Mouse (Mus musculus): ENCODE data around the gene Pgs1. TPM values are rescaled to one million over a fixed set of nuclear protein-coding genes. Genes with fewer than 3 reads are reported as not detected.

Pgs1 gene
- polyA plus RNA-seq, 1 experiment from 2014 or later, result 40.8 TPM

GRCm38 (mm10) chr11:117989926-117990325, 3.8 kb downstream of the Pgs1 start:
- TF ChIP-seq CTCF (IDR thresholded peaks at IDR 0.05; ENCODE audit: low read depth), result no peak
- Histone ChIP-seq H3K4me3 (ENCODE audit: low read depth, low read length) (no peak overlapping the region), H3K9me3 (ENCODE audit: low read depth, low read length) (no peaks in the 10 kb centered on the region), H3K27me3 (ENCODE audit: insufficient read depth, low read length) (no peaks in the 10 kb centered on the region), H3K4me2 (no peak overlapping the region), H3K36me3 (ENCODE audit: insufficient read depth) (no peaks in the 10 kb centered on the region), H3K4me1 (ENCODE audit: insufficient read depth) (peaks cover 16% of the 10 kb centered on the region; the same call in 1 of the 2 replicates), H3K9ac (no peak overlapping the region), H3K27ac (ENCODE audit: low read depth) (no peak overlapping the region)
- 43% methylated on average over 10 of the region's 10 CpGs for WGBS
- ATAC-seq (ENCODE audit: insufficient read depth) (no peak), DNase-seq (peak; percentile 32)

GRCm38 (mm10) chr11:117991502-117992470, 5.7 kb downstream of the Pgs1 start:
- peaks cover 12% of the 10 kb centered on the region; the same call in 1 of the 2 replicates for H3K4me1 ChIP-seq (ENCODE audit: insufficient read depth)
- H3K27me3 ChIP-seq (ENCODE audit: insufficient read depth, low read length), result no peaks in the 10 kb centered on the region
- H3K4me3 ChIP-seq (ENCODE audit: low read depth, low read length), result no peak overlapping the region
- H3K9ac ChIP-seq, result no peak overlapping the region
- no peak for TF ChIP-seq CTCF (IDR thresholded peaks at IDR 0.05; ENCODE audit: low read depth)
- DNase-seq (peak; percentile 33), ATAC-seq (ENCODE audit: insufficient read depth) (no peak)
- H3K9me3 ChIP-seq (ENCODE audit: low read depth, low read length), result no peaks in the 10 kb centered on the region
- WGBS, result 52% methylated on average over 9 of the region's 9 CpGs
- no peak overlapping the region for H3K4me2 ChIP-seq
- H3K27ac ChIP-seq (ENCODE audit: low read depth), result no peak overlapping the region; the same call in 1 of the 2 replicates
- H3K36me3 ChIP-seq (ENCODE audit: insufficient read depth), result no peaks in the 10 kb centered on the region

DNA sequence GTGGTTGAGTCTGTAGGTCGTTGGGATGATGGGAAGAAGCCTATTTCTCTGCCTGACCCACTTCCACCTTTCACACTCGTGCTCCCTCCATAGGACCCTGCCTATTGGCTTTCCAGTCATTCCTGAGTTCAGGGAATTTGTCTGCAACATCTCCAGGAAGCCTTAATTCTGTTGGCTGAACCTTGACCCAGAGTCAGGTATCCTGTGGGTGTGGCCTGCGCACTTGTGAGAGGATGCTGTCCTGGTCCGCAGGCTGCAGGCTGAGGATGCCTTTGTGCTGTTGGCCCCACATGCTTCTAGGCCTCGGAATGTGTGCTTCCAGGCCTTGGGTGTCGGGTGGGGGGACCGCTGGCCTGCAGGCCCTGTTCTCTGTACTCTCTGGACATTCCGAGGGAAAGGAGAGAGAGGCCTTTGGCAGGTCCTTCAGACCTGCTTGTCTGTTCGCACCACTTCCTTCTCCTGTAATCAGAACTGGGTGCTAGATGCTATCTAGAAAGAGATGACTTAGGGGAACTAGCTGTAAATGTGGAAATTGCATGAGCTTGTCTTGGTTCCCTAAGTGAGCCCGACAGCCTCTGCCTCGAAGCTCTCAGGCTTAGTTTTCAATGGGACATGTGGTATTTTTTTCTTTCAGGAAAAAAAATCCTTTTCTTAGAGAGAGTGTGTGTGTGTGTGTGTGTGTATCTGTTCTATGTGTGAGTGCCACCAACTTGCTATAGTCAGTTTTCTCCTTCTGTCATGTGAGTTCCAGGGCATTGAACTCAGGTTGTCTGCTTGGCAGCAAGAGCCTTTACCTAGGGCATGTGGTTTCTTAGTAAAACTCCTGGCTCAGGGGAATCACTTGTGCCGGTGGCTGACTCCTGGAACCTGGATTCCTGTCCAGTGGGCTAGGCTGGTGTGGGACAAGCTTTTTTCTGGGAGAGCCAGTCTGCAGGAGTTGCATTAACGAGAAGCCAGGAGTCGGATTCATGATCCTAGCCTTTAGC, 7.4 kb downstream of the Pgs1 start:
- Histone ChIP-seq H3K9ac (0 out of 2 replicates have a peak overlapping the region, but pooled peaks have one; percentile 27), H3K4me3 (ENCODE audit: low read depth, low read length) (no peak overlapping the region), H3K9me3 (ENCODE audit: low read depth, low read length) (no peaks in the 10 kb centered on the region), H3K4me1 (ENCODE audit: insufficient read depth) (peaks cover 5% of the 10 kb centered on the region; the same call in 1 of the 2 replicates), H3K4me2 (peak overlapping the region; percentile 4; the same call in 1 of the 2 replicates), H3K36me3 (ENCODE audit: insufficient read depth) (peaks cover 6% of the 10 kb centered on the region), H3K27me3 (ENCODE audit: insufficient read depth, low read length) (no peaks in the 10 kb centered on the region), H3K27ac (ENCODE audit: low read depth) (peak overlapping the region; percentile 42; the same call in 1 of the 2 replicates)
- ATAC-seq (ENCODE audit: insufficient read depth) (no peak), DNase-seq (no peak)
- TF ChIP-seq CTCF (IDR thresholded peaks at IDR 0.05; ENCODE audit: low read depth), result no peak
- 69% methylated on average over 14 of the region's 14 CpGs for WGBS

DNA sequence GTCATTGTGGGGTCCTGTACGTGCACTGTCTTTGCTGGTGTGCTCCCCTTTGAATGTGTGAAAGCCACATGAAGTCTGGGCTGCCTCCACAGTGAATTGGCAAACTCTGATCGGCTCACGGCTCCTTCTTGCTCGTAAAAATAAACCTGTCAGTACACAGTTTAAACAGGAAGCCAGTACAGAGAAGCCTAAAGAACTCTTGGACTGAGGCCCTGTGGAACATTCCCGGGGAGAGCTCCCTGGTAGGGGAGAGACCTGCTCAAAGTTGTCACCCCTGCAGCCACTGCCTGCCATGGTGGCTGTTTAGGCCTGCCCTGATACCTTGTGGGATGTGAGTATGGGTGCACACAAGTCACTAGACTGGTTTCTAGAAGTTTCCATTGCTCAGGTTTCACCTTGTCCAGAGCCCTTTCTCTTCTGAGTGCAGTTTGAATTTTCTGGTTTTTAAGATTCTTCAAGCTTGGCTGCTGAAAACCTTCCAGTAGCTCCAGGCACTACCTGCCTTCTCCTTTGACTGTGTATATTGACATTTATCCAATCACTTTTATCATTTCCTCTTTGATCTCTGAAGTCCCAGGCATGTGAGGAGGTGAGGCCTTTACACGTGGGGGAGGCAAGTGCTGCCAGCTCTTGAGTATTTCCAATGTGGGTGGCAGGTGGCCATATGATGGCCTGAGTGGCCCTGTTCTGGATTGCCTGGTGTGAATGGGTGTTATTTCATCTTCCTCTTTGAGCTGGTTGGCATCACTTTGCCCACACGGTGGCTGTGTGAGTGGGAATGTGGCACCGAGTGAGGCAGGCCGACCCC, 8.4 kb downstream of the Pgs1 start:
- no peaks in the 10 kb centered on the region for H3K9me3 ChIP-seq (ENCODE audit: low read depth, low read length)
- 0 out of 2 replicates have a peak overlapping the region, but pooled peaks have one; percentile 27 for H3K9ac ChIP-seq
- H3K4me3 ChIP-seq (ENCODE audit: low read depth, low read length), result no peak overlapping the region
- peak; percentile 20; the same call in 1 of the 2 replicates for ATAC-seq (ENCODE audit: insufficient read depth)
- H3K27ac ChIP-seq (ENCODE audit: low read depth), result peak overlapping the region; percentile 42; the same call in 1 of the 2 replicates
- peaks cover 5% of the 10 kb centered on the region; the same call in 1 of the 2 replicates for H3K4me1 ChIP-seq (ENCODE audit: insufficient read depth)
- no peak for TF ChIP-seq CTCF (IDR thresholded peaks at IDR 0.05; ENCODE audit: low read depth)
- peaks cover 13% of the 10 kb centered on the region for H3K36me3 ChIP-seq (ENCODE audit: insufficient read depth)
- H3K27me3 ChIP-seq (ENCODE audit: insufficient read depth, low read length), result no peaks in the 10 kb centered on the region
- WGBS, result 39% methylated on average over 9 of the region's 9 CpGs
- H3K4me2 ChIP-seq, result peak overlapping the region; percentile 4; the same call in 1 of the 2 replicates
- DNase-seq, result peak; percentile 43

- no peaks in the 10 kb centered on the region for H3K9me3 ChIP-seq (ENCODE audit: low read depth, low read length)
Measured at GRCm38 (mm10) chr11:117995255-117995654, 9.2 kb downstream of the Pgs1 start.

GRCm38 (mm10) chr11:117995661-117996060, 9.6 kb downstream of the Pgs1 start:
- H3K27me3 ChIP-seq (ENCODE audit: insufficient read depth, low read length), result no peaks in the 10 kb centered on the region
- no peak overlapping the region for H3K27ac ChIP-seq (ENCODE audit: low read depth)
- no peak overlapping the region for H3K9ac ChIP-seq
- 69% methylated on average over 3 of the region's 3 CpGs for WGBS
- peaks cover 25% of the 10 kb centered on the region for H3K36me3 ChIP-seq (ENCODE audit: insufficient read depth)
- ATAC-seq (ENCODE audit: insufficient read depth) (no peak), DNase-seq (no peak)
- no peak for TF ChIP-seq CTCF (IDR thresholded peaks at IDR 0.05; ENCODE audit: low read depth)
- no peak overlapping the region for H3K4me2 ChIP-seq
- H3K9me3 ChIP-seq (ENCODE audit: low read depth, low read length), result no peaks in the 10 kb centered on the region
- peaks cover 5% of the 10 kb centered on the region; the same call in 1 of the 2 replicates for H3K4me1 ChIP-seq (ENCODE audit: insufficient read depth)
- no peak overlapping the region for H3K4me3 ChIP-seq (ENCODE audit: low read depth, low read length)

More at GRCm38 (mm10) chr11:117995255-117995654, 9.2 kb downstream of the Pgs1 start:
- Histone ChIP-seq H3K4me3 (ENCODE audit: low read depth, low read length) (no peak overlapping the region), H3K27me3 (ENCODE audit: insufficient read depth, low read length) (no peaks in the 10 kb centered on the region), H3K4me1 (ENCODE audit: insufficient read depth) (peaks cover 5% of the 10 kb centered on the region; the same call in 1 of the 2 replicates), H3K27ac (ENCODE audit: low read depth) (no peak overlapping the region), H3K36me3 (ENCODE audit: insufficient read depth) (peaks cover 20% of the 10 kb centered on the region), H3K9ac (no peak overlapping the region), H3K4me2 (no peak overlapping the region)
- DNase-seq, result no peak
- TF ChIP-seq CTCF (IDR thresholded peaks at IDR 0.05; ENCODE audit: low read depth), result 0 out of 2 replicates have a peak, but pooled peaks have one; percentile 6
- ATAC-seq (ENCODE audit: insufficient read depth), result no peak
- WGBS, result 73% methylated on average over 2 of the region's 2 CpGs
